Mouse (Mus musculus) spleen, adult 10 weeks (tissue): ENCODE results near the gene Patj. TPM values are rescaled to one million over a fixed set of nuclear protein-coding genes. Genes with fewer than 3 reads are reported as not detected.

Source experiments
- polyA plus RNA-seq: library from polyadenylated mRNA; stranded (reverse); fragments of 350-450 nt; fragmentation: Illumina TruSeq; extraction: RNeasy Lipid Tissue Mini Kit (QIAGEN cat#74804); gene quantifications from one replicate; pipeline ENCODE4 v1.2.3, GENCODE M21; 2015; ENCODE audit warnings: low replicate concordance; ENCODE audit not compliant: insufficient read depth

The Patj gene
- polyA plus RNA-seq: 14.0 TPM

DNA sequence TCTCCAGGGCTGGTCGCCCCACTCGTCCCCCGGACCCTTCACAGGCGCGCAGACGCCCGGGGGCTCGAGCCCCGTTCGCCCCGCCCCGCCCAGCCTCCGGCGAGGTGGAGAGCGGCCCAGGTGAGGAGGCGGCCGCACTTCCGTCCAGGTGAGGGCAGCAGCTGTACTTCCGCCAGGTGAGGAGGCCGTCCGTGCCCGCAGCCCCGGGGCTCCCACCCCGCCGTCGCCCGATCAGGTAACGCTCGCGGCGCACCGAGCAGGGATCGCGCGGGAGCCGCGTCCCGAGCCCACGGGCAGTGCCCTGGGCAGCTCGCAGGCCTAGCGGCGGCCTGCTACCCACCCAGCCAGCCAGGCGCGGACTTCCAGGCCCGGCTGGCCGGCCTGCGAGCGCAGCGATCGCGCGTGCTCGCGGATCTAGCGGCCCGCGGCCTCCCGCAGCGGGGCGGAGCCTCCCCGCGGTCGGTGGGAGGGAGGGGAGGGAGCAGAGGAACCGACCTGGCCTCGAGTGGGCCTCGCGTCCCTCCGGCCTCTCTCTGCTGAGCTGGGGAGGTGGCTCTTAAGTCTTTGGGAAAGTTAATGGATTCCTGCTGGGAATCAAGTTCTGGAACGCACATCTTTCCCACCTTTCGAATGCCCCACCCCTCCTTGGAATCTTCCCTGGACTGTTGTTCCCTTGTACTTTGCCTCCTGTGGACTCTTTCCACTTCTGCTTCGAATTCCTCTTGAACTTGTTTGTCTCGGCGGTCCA, at the start of gene Patj:
Gene Patj (plus strand): TSS at position 96 of the 748 bp plus-strand sequence.

DNA sequence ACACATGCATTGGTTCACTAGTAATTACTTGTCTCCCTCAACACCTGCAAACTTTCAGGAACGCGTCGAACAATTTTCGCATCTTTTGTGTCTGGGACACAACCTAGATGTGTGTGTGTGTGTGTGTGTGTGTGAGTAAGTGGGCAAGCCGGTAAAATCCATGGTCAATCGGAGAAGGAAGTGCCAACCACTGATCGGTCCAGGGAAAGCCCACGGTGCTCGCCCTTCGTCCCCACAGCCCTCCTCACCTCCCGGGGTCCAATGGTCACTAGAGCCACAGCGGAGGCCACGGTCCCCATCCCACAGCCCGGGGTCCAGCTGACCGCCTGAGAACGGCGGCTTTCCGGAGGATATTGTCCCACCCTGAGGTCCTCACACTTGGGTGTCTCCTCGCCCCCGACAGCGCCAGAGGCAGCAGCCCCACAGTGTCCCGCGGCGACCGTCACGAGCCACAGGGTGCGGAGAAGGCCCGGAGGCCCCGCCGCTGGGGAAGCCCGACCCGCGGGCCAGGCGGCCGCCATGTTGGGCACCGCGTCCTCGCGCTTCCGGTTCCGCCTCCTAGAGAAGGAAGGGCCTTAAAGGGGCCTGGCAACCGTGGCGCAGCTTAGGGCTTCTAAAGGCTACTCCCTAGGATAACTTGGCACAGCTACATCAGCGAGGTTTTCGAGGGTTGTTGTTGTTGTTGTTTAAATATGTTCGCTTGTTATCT, 12.7 kb upstream of the Patj start, which contains the start of gene Tm2d1:
Gene Tm2d1 (minus strand): TSS at position 591 of the 709 bp plus-strand sequence.

DNA sequence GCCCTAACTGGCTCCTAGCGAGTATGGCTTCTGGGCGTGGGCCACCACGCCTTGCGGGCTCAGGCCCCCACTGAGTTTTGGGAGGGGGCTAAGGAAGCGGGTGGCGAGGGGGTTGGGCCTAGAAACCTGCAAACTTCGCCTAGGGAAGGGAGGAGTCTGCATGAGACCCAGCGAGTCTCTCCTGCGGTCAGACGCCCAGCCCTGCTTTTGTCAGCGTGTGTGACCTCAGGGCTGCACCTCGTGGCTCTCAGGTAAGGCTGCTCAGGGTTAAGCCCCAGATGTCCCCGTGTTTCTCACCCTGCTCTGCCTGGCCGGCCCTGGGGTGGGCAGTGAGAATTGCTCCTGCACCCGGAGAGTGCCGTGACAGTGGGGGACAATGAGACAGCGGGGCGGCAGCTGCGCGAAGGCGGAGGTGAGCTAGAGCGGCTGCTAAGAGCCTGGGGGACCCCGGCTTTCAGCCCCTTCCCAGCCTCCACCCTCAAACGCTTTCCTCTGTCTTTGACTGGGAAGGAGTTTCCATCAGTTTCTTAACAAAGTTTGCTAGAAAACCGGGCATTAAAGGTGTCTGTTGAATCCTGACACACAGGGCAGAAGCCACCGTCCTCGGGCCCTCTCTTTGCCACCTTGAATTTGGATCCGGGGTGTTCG, 331.1 kb downstream of the Patj start, which contains the start of gene L1td1:
Gene L1td1 (plus strand): TSS at position 145 of the 648 bp plus-strand sequence.

Other genes starting within 250 kb of the Patj start
- 40.8 TPM for gene Tm2d1, start 12.5 kb upstream of the Patj start, polyA plus RNA-seq